Mouse (Mus musculus): Measurements from ENCODE around the gene Uvrag. TPM values are rescaled to one million over a fixed set of nuclear protein-coding genes. Genes with fewer than 3 reads are reported as not detected.

Gene Uvrag
- polyA plus RNA-seq (2016; fragmentation: Nextera tagmentation; extraction: Ambion mirVana), result 15.0 and 18.3 TPM in 2 replicates

DNA sequence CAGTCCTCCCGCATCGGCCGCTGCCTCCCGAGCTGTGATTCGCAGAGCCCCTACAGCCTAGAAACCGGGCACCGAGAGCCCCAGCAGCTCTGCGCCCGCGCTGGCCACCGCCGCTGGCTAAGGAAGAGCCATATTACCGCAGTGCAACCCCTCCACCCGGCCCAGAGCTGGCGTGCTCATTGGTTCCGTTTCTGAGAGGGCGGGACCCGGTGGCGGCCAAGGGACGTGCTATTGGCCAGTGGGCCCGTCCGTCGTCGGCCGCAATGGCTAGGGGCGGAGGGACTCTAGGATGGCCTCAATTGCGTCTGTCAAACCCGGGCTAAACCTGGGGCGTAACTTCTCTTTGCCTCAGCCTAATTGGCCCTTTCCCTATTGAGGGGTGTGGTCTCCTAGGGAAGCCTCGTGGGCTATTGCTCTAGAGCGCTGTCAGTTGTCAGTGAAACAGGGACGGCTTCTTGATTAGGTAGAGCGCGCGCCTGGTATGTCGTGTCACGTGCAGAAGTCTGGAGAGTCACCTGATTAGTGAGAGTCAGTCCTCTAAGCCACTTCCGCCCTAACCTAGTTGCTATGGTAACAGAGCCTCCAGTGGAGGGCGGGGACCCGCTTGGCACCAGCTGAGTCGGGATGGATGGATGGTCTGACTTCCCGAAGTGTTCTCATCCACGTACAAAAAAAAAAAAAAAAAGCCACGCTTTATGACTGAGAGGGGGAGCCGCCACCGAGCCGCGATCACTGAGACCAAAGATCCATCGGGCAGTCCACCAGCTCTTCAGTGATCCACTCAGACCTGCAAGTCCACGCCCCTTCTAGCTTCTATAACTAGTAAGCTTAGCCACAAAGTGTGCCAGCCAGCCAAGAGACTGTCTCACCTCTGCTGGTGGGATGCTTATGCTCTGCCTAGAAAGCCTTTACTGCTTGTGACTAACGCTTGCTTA, at the start of gene Uvrag:
Gene Uvrag, minus strand, starts transcription at position 158 of the 935 bp plus-strand sequence.
- Histone ChIP-seq H3K4me3 (peak within 1 kb of the TSS; percentile 87), H3K4me1 (peaks cover 19% of the 10 kb centered on the region), H3K9ac (peak within 1 kb of the TSS; percentile 81), H3K27me3 (replicated peaks) (no peaks in the 10 kb centered on the region), H3K27ac (peak within 1 kb of the TSS; percentile 57; the same call in 1 of the 2 replicates), H3K9me3 (no peaks in the 10 kb centered on the region), H3K4me2 (replicated peaks) (peak within 1 kb of the TSS; percentile 83), H3K36me3 (no peaks in the 10 kb centered on the region)
- peak; percentile 99 for ATAC-seq (ENCODE audit: low FRiP score, low read depth)
- under 1% methylated on average over 51 of the region's 51 CpGs for WGBS

DNA sequence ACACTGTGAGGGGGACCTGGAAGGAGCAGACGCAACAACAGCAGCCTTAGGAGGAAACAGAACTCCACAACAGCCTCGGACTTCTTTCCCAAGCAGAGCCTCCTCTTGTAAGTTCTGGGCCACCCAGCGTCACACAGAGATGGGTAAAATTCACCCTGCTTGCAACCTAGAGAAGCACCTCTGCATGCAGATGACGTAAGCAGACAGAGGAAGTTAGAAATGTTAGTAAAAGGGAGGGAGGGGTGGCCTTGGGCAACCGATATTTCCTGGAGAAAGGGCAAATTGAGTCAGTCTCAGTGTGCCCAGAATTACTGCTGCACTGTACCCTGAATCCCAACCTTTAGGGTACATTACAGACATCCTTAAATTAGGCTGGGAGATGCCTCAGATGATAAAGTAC, 48.9 kb upstream of the Uvrag start:
- no peak overlapping the region for H3K27ac ChIP-seq
- H3K27me3 ChIP-seq (replicated peaks), result no peaks in the 10 kb centered on the region
- H3K4me2 ChIP-seq (replicated peaks), result no peak overlapping the region
- no peak overlapping the region for H3K4me3 ChIP-seq
- WGBS, result 82% methylated on average over 5 of the region's 5 CpGs
- no peaks in the 10 kb centered on the region for H3K4me1 ChIP-seq
- no peak for ATAC-seq (ENCODE audit: low FRiP score, low read depth)
- no peak overlapping the region for H3K9ac ChIP-seq
- no peaks in the 10 kb centered on the region for H3K36me3 ChIP-seq
- no peaks in the 10 kb centered on the region for H3K9me3 ChIP-seq

DNA sequence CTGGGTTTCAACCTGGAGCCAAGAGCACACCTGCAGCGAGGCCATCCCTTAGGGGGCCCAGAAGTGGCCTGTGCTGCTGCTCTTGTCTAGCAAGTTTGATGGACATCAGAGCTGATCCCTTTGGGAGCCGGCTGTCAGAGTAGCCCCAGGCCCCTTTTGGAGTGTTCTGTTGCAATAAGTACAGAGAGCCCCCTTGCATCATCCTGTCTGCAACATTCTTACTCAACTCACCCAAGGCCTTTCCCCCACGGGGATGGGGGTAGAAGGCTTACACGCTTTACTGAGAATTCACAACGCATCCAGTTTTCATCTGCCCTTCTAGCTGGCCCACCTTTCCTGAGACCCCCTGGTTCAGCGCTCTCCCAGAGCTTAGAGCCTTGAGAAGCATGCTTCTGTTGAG, 47.7 kb upstream of the Uvrag start:
- Histone ChIP-seq H3K9me3 (no peaks in the 10 kb centered on the region), H3K27ac (no peak overlapping the region), H3K4me2 (replicated peaks) (no peak overlapping the region), H3K9ac (no peak overlapping the region), H3K36me3 (no peaks in the 10 kb centered on the region), H3K4me3 (no peak overlapping the region), H3K27me3 (replicated peaks) (no peaks in the 10 kb centered on the region), H3K4me1 (no peaks in the 10 kb centered on the region)
- ATAC-seq (ENCODE audit: low FRiP score, low read depth), result no peak
- WGBS, result 86% methylated on average over 6 of the region's 6 CpGs

DNA sequence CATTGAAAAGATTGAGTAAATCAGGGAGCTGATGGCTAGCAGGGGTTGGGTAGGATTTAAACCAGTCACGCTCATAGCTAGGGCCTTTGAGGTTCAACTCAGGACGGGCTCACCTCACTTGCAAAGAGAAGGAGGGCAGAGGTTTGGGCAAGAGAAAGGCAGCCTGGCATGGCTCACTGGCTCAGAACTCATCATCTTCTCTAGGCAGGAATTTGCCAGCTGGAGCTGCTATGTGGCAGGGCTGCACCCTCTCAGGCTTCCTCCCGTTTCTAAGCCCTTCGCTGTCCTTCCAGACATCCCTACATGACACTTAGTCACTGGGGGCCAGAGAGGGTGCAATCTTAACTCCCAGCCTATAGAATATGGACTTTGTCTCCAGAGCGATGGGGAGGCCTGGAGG, 46.5 kb upstream of the Uvrag start:
- Histone ChIP-seq H3K9me3 (no peaks in the 10 kb centered on the region), H3K4me1 (no peaks in the 10 kb centered on the region), H3K4me3 (no peak overlapping the region), H3K27me3 (replicated peaks) (no peaks in the 10 kb centered on the region), H3K36me3 (no peaks in the 10 kb centered on the region), H3K27ac (no peak overlapping the region), H3K4me2 (replicated peaks) (no peak overlapping the region), H3K9ac (no peak overlapping the region)
- WGBS, result 81% methylated on average over 5 of the region's 5 CpGs
- ATAC-seq (ENCODE audit: low FRiP score, low read depth), result no peak

DNA sequence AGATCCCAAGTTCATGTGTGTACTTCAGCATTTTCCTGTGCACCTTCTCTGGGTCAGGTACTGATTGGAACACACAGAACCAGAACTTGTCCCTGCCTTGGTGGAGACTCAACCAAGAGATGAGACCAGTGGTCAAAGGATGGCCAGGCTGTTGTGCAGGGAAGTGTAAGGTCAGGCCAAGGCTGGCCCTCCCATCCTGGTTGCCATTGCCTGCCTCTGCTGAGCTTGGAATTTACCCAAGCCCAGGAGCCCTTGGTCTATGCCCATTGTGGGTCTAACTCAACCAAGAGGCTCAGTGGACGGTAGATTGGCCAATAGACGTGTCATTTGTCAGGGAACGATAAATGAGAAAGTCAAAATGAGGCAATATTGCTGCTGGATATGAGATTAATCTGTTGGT, 44.5 kb upstream of the Uvrag start:
- Histone ChIP-seq H3K4me2 (replicated peaks) (no peak overlapping the region), H3K27ac (no peak overlapping the region), H3K36me3 (no peaks in the 10 kb centered on the region), H3K9me3 (no peaks in the 10 kb centered on the region), H3K9ac (no peak overlapping the region), H3K27me3 (replicated peaks) (0 out of 2 replicates have a peak, but pooled peaks cover 10% of the 10 kb centered on the region), H3K4me3 (no peak overlapping the region), H3K4me1 (no peaks in the 10 kb centered on the region)
- WGBS, result 95% methylated on average over 3 of the region's 3 CpGs
- ATAC-seq (ENCODE audit: low FRiP score, low read depth), result no peak

DNA sequence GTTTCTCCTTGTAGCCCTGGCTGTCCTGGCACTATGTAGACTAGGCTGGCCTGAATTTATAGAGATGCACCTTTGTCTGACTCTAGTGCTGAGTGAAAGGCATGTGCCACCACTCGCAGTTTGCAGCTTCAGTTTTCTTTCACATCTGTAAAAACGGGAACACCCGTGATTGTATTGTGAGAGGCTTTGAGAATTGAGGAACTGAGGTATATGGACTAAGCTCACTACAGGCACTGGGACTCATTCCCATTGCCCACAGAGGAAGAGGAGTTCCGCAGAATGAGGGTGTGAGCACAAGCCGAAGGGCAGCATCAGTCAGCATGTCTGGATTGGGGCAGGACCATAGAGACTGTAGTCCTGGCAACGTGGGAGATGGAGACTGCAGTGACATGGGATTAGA, 42.8 kb upstream of the Uvrag start:
- 0 out of 2 replicates have a peak, but pooled peaks cover 10% of the 10 kb centered on the region for H3K27me3 ChIP-seq (replicated peaks)
- H3K4me2 ChIP-seq (replicated peaks), result no peak overlapping the region
- H3K4me1 ChIP-seq, result no peaks in the 10 kb centered on the region
- H3K9ac ChIP-seq, result no peak overlapping the region
- H3K4me3 ChIP-seq, result no peak overlapping the region
- H3K27ac ChIP-seq, result no peak overlapping the region
- WGBS, result 80% methylated on average over 6 of the region's 6 CpGs
- H3K36me3 ChIP-seq, result no peaks in the 10 kb centered on the region
- no peak for ATAC-seq (ENCODE audit: low FRiP score, low read depth)
- H3K9me3 ChIP-seq, result no peaks in the 10 kb centered on the region

DNA sequence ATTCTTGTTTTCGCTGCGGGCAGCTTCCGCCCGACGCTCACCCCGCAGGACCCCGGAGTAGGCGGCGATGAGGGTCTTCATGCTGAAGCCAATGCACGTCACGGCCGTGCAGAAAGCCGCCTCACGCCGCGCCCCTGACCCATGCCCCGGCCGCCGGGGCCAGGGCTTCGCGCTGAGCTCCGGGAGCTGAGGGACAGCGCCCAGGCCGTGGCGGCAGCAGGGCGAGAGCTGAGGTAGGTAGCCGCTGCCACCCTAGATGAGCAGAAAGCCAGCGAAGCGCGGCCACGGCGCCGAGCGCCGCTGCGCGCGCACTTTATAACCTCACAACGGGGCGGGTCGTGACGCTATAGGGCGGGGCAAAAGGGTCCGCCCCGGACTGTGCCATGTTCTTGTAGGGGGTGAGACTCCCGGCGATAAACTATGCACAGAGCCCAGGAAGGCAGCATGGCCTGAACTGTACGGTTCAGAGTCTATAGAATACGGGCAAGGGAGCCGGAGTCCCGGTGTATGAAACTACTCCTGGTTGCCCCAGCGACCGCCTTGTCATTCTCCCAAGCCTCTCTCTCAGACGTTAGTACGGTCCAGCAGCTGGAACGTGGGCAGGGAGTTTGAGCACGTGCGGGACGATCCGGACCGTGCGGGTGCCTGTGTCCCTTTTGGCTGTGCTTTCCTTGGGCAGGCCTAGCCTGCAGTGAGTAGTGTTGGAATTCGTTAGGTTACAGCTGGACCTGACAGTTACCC, 41.7 kb upstream of the Uvrag start, which contains the start of gene Dgat2:
Gene Dgat2, minus strand, starts transcription at position 288 of the 741 bp plus-strand sequence.
- WGBS, result 1% methylated on average over 63 of the region's 63 CpGs
- Histone ChIP-seq H3K27ac (peak within 1 kb of the TSS; percentile 57; the same call in 1 of the 2 replicates), H3K36me3 (no peaks in the 10 kb centered on the region)

DNA sequence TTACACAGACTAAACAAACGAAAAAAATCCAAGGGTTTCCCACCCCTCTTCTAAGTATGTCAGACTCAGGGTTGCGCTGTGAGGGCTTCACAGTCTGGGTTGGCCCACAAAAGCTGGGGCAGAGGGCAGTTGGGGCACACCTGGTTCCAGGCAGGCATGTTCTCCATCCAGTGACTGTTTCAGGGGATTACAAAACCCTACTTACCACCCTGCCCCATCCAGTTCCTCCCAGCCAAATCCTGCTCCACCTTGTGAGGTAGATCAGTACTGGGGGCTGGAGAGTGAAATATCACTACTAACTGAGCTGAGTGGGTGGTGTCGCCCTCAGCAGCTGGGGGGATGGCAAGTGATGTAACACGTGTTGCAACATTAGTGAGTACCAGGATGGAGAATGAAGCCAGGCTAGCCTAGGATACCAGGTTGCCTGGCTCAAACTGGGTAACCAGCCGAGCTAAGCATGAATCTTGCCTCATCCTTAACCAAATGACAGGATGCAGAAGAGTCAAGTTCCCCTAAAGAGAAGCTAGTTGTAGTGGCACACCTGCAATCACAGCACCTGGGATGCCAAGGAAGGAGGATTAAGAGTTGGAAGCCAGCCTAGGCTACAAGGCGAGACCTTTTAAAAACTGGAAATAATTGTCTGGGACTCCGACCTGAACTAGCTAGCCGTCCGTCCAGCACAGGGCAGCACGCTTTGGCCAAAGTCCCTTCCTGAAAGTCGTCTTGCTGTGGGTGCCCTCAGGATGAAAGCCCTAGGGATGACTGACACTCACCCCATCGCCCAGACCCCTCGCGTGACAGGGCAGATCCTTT, 40.9 kb upstream of the Uvrag start:
- Histone ChIP-seq H3K27me3 (replicated peaks) (0 out of 2 replicates have a peak, but pooled peaks cover 10% of the 10 kb centered on the region), H3K36me3 (no peaks in the 10 kb centered on the region), H3K27ac (no peak overlapping the region; the same call in 1 of the 2 replicates), H3K4me2 (replicated peaks) (peak overlapping the region; percentile 91), H3K4me1 (no peaks in the 10 kb centered on the region), H3K4me3 (peak overlapping the region; percentile 60), H3K9me3 (no peaks in the 10 kb centered on the region), H3K9ac (peak overlapping the region; percentile 69)
- ATAC-seq (ENCODE audit: low FRiP score, low read depth), result peak; percentile 64; the same call in 1 of the 2 replicates
- 21% methylated on average over 14 of the region's 14 CpGs for WGBS

More for the DNA sequence above, 41.7 kb upstream of the Uvrag start, which contains the start of gene Dgat2:
- Histone ChIP-seq H3K9ac (peak within 1 kb of the TSS; percentile 69), H3K27me3 (replicated peaks) (0 out of 2 replicates have a peak, but pooled peaks cover 10% of the 10 kb centered on the region), H3K4me1 (no peaks in the 10 kb centered on the region), H3K4me2 (replicated peaks) (peak within 1 kb of the TSS; percentile 91), H3K9me3 (no peaks in the 10 kb centered on the region), H3K4me3 (peak within 1 kb of the TSS; percentile 60)
- ATAC-seq (ENCODE audit: low FRiP score, low read depth), result peak; percentile 92

DNA sequence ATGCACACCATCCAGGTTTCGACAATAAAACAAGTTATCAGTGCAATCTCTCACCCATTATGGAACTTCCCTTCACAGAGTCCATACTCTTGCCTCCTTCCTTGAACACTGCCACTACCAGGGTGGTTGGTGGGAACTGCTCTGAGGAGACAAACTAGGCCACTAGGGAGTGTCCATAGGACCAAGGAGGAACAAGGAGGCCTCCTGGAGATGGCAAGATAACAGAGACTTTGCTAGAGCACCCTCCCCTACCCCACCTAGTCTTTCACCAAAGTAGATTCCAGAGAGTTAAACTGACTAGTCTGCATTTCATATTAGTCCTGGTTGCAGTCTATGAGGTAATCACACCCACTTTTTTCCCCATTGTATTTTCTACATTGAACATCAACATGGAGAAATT, 39.2 kb upstream of the Uvrag start:
- H3K4me2 ChIP-seq (replicated peaks), result no peak overlapping the region
- H3K36me3 ChIP-seq, result no peaks in the 10 kb centered on the region
- H3K4me1 ChIP-seq, result no peaks in the 10 kb centered on the region
- H3K27ac ChIP-seq, result no peak overlapping the region
- WGBS, result 92% methylated on average over 1 of the region's 1 CpGs
- no peak overlapping the region for H3K4me3 ChIP-seq
- no peak for ATAC-seq (ENCODE audit: low FRiP score, low read depth)
- 0 out of 2 replicates have a peak, but pooled peaks cover 10% of the 10 kb centered on the region for H3K27me3 ChIP-seq (replicated peaks)
- no peaks in the 10 kb centered on the region for H3K9me3 ChIP-seq
- no peak overlapping the region for H3K9ac ChIP-seq

DNA sequence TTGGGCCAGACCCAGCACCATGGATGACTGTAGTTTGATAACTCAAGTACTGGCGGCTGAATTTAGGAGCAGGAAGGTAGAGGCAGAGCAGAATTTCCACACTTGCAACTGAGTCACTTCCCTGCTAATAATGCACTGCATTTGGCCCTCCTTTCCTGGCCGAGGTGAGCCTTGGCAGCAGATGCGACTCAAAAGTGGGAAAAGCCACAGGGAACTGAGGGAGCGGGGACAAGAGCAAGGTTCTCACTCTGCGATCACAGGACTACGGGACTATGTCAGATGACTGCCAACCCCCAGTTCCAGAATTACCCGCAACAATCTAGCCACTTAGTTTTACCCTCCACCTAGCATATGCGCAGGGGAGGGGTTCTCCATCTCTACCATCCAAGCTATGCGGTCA, 38.3 kb upstream of the Uvrag start:
- no peak for ATAC-seq (ENCODE audit: low FRiP score, low read depth)
- no peak overlapping the region for H3K27ac ChIP-seq

DNA sequence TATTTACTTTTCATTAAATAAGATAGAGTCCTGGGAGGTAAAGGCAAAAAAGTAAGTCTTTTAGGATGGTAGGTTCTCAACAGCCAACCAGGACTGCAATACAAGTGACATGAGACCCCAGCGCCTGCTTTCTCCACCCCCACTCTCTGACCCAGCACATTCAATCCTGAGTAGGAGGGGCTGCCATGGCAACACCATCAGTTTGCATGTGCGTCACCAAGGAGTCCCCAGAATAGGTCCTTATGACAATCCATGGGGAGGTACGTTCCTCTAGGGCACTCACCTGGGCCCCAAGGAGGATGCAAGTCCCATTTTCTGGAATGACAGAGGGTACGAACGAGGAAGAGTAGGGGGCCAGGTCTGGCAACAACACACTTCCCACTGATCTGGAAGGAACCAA, 36.4 kb upstream of the Uvrag start:
- H3K9ac ChIP-seq, result no peak overlapping the region
- H3K27ac ChIP-seq, result no peak overlapping the region
- H3K9me3 ChIP-seq, result no peaks in the 10 kb centered on the region
- no peaks in the 10 kb centered on the region for H3K36me3 ChIP-seq
- WGBS, result 65% methylated on average over 5 of the region's 5 CpGs
- H3K4me2 ChIP-seq (replicated peaks), result no peak overlapping the region
- 0 out of 2 replicates have a peak, but pooled peaks cover 10% of the 10 kb centered on the region for H3K27me3 ChIP-seq (replicated peaks)
- no peak for ATAC-seq (ENCODE audit: low FRiP score, low read depth)
- H3K4me1 ChIP-seq, result no peaks in the 10 kb centered on the region
- no peak overlapping the region for H3K4me3 ChIP-seq

More for the DNA sequence above, 38.3 kb upstream of the Uvrag start:
- Histone ChIP-seq H3K4me3 (no peak overlapping the region), H3K36me3 (no peaks in the 10 kb centered on the region), H3K9me3 (no peaks in the 10 kb centered on the region), H3K27me3 (replicated peaks) (0 out of 2 replicates have a peak, but pooled peaks cover 10% of the 10 kb centered on the region), H3K4me2 (replicated peaks) (no peak overlapping the region), H3K4me1 (no peaks in the 10 kb centered on the region), H3K9ac (no peak overlapping the region)
- WGBS, result 88% methylated on average over 9 of the region's 9 CpGs

Data from neural tube, embryonic 12.5 days (tissue).